ENCODE assay signal across 33 mouse cellular contexts in genomic region chr10:51520021-51520420, GRCm38 (mm10). TPM values are rescaled to one million over a fixed set of nuclear protein-coding genes. Genes with fewer than 3 reads are reported as not detected.
DNase-seq lines count a peak whose midpoint lies in the region; ATAC-seq lines count a peak whose summit lies in the region.
"Had no signal": no experiment of that assay in that cellular context is flagged by ENCODE, and none has a peak within 500 bp of the region (broad histone marks: within the 10 kb centered on the region; RNA-seq: fewer than 3 reads in every experiment).

No protein-coding gene starts in this region.

- peak; percentile 16 for DNase-seq in lung, postnatal 25 days (ENCODE audit: low spot score)
- no peak for DNase-seq in lung, adult 18-20 months
- no peak for DNase-seq in spleen, postnatal 14 days (ENCODE audit: low spot score in 2 of 2)
- no peak for DNase-seq in adipocyte (ENCODE audit: low spot score)
- no peak for DNase-seq in neural tube, embryonic 10.5 days (ENCODE audit: extremely low spot score, low spot score)
- DNase-seq: adrenal gland, postnatal 14 days; cerebellum, adult 2 months; cerebellum, postnatal 14 days; gastrocnemius, postnatal 10 days; kidney, adult 18-20 months; kidney, postnatal 36 days; lung, postnatal 10 days; right cerebral cortex, postnatal 25 days; thymus, adult 18-20 months; thymus, postnatal 4 days had no signal

- peak; percentile 65 for ATAC-seq in activated CD4-positive, CD25-positive, alpha-beta regulatory T cell, adult 4 months
- ATAC-seq in hematopoietic stem cell, adult 5-6 weeks (replicated peaks in 1 of 2; ENCODE audit: insufficient read depth in 1 of 2, low FRiP score in 2 of 2, low TSS enrichment in 1 of 2, low read depth in 1 of 2, poor library complexity in 2 of 2, severe bottlenecking in 2 of 2) = peak; percentile 72 to 75; a peak in 3 of 4 replicates
- peak; percentile 79 for ATAC-seq in monocyte, adult 5-6 weeks (replicated peaks; ENCODE audit: insufficient number of reproducible peaks, low FRiP score, low TSS enrichment, poor library complexity, severe bottlenecking)
- ATAC-seq: forebrain, embryonic 13.5 days; midbrain, embryonic 16.5 days had no signal

RNA-seq across cellular contexts. Expression of gene Lilrb4a, which starts 29.3 kb away (rescaled TPM):
- polyA plus RNA-seq in activated CD4-positive, CD25-positive, alpha-beta regulatory T cell, adult 4 months (2017; shearing (Covaris generic)) = 10 to 100 TPM; 48.9 to 65.3 TPM
- total RNA-seq in hematopoietic stem cell, adult 5-6 weeks (2017) = 38.3 and 101 TPM in 2 replicates
- total RNA-seq in monocyte, adult 5-6 weeks (2017) = 685 to 820 TPM (median 696 TPM) in 3 replicates
- total RNA-seq: layer of hippocampus, postnatal 14 days had no signal

RNA-seq across cellular contexts. Expression of gene Lilr4b, which starts 39.6 kb away (rescaled TPM):
- 10 to 100 TPM; 40.3 to 56.1 TPM for polyA plus RNA-seq in activated CD4-positive, CD25-positive, alpha-beta regulatory T cell, adult 4 months (2017; shearing (Covaris generic))
- 42.8 and 68.0 TPM in 2 replicates for total RNA-seq in hematopoietic stem cell, adult 5-6 weeks (2017)
- total RNA-seq in monocyte, adult 5-6 weeks (2017) = 250 to 668 TPM (median 591 TPM) in 3 replicates
- total RNA-seq: layer of hippocampus, adult 2 months; left cerebral cortex, adult 2 months had no signal
- polyA plus RNA-seq: embryonic facial prominence, embryonic 11.5 days; forebrain, embryonic 13.5 days; heart, embryonic 11.5 days; hindbrain, embryonic 10.5 days; midbrain, embryonic 10.5 days; neural tube, embryonic 14.5 days had no signal

RNA-seq across cellular contexts. Expression of gene Gm49339, which starts 39.6 kb away (rescaled TPM):
- polyA plus RNA-seq in activated CD4-positive, CD25-positive, alpha-beta regulatory T cell, adult 4 months (2017; shearing (Covaris generic)) = 10 to 100 TPM; 32.1 to 69.5 TPM
- total RNA-seq in hematopoietic stem cell, adult 5-6 weeks (2017) = not detected in 2 replicates
- total RNA-seq in monocyte, adult 5-6 weeks (2017) = 2.7 to 11.9 TPM (median 5.7 TPM) in 3 replicates
- total RNA-seq: layer of hippocampus, adult 2 months; left cerebral cortex, adult 2 months; left cerebral cortex, postnatal 25 days had no signal
- polyA plus RNA-seq: cerebellum, adult 2 months; embryonic facial prominence, embryonic 11.5 days; forebrain, embryonic 13.5 days; heart, embryonic 11.5 days; hindbrain, embryonic 10.5 days; hindbrain, embryonic 15.5 days; intestine, embryonic 14.5 days; limb, embryonic 12.5 days; midbrain, embryonic 10.5 days; midbrain, embryonic 16.5 days; neural tube, embryonic 14.5 days; stomach, postnatal 0 days had no signal
